Mouse (Mus musculus): Measurements from ENCODE around the gene Obp1a.

Gene Obp1a

GRCm38 (mm10) chrX:78091274-78091673, at the start of gene Obp1a:
Gene Obp1a (minus strand): TSS chrX:78091374.
- DNase-seq (ENCODE audit: inconsistent age in 2 of 2, low spot score in 1 of 2): no peak

- no peak for DNase-seq (ENCODE audit: inconsistent age in 2 of 2, low spot score in 1 of 2)
Measured at GRCm38 (mm10) chrX:78125167-78125566, 34.0 kb upstream of the Obp1a start, which contains the start of gene Gm5938. Gene Gm5938 (plus strand): TSS chrX:78125467.

All from adrenal gland, adult (tissue).